Mouse (Mus musculus): ENCODE results near the gene Gfpt2.
"Not testable (repeated sequence)": the region's sequence is repeated elsewhere in the genome, so short reads cannot be mapped to it uniquely, and the experiment has no call there.

Gfpt2 gene

DNA sequence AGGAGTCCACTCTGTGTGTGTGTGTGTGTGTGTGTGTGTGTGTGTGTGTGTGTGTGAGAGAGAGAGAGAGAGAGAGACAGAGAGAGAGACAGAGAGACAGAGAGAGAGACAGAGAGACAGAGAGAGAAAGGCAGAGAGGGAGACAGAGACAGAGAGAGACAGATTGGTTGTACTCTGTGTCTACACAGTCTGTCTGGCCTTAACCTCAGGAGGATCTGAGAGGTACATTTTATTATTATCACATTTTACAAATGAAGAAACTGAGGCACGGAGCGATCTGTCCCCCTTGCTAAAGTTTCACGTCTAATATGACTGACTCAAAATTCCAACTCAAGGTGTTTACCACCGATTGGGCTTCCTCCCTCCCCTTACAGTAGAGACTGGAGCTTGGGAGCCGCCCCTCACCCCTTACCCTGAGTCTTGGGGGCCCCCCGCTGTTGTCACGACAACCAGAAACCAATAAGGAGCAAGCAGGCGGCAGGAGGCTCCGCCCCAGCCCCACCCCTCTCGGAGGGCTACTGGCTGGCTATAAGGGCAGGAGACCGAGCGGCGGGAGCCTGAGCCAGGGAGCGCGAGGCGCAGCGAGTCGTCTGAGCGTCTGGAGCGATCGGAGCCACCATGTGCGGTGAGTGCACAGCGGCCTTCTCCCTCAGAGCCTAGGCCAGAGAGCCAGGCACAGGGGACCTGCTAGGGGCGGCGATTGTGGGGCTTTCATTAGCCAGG lies at the start of gene Gfpt2:
TSS of gene Gfpt2 (plus strand) at position 560 of the 723 bp plus-strand sequence.
- DNase-seq = peak; percentile 8

- DNase-seq = no peak
These were observed 49.0 kb upstream of the Gfpt2 start for GRCm38 (mm10) chr11:49744981-49745380.

- DNase-seq = no peak
These were observed 48.1 kb upstream of the Gfpt2 start for GRCm38 (mm10) chr11:49745839-49746238.

DNA sequence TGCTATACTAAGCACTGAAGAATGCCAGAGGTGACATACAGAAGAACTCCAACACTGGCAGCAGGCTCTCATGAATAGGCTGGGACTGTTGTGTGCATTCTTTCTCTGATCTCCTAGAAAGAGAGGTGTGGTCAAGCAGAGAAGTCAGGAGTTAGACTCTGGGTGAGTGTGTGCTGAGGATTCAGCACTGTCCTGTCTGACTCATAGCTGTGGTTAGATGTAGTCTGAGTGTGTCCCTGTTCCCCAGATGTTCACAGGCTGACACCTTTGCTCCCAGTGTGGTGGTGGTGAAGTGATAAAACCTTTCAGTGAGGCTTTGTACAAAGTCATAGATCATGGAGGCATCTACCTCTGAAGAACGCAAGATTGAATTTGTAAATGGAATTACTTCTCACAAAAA lies 47.2 kb upstream of the Gfpt2 start:
- DNase-seq = no peak

- DNase-seq = no peak
These were observed 38.9 kb upstream of the Gfpt2 start for GRCm38 (mm10) chr11:49754958-49755665.

- no peak for DNase-seq
These were observed 35.9 kb upstream of the Gfpt2 start for GRCm38 (mm10) chr11:49758096-49758495.

DNA sequence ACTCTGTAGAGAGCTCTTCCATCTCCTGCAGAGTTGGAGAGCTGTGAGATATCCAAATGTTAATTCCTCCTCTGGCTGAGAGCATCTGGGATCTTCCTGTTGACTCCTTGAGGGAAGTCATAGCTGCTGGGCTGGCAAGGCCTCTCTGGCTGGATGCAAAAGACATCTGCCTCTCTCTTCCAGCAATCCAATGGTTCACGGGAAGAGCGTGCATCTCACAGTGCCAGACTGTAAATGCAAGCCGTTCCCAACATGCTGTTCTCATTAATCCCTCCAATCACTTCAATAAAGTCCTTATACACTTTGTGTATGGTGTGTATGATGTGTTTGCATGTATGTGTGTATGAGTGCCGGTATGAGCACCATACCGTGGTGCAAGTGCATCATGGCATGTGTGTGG lies 32.8 kb upstream of the Gfpt2 start:
- DNase-seq = no peak

- no peak for DNase-seq
These were observed 30.4 kb upstream of the Gfpt2 start for GRCm38 (mm10) chr11:49763555-49763954.

DNA sequence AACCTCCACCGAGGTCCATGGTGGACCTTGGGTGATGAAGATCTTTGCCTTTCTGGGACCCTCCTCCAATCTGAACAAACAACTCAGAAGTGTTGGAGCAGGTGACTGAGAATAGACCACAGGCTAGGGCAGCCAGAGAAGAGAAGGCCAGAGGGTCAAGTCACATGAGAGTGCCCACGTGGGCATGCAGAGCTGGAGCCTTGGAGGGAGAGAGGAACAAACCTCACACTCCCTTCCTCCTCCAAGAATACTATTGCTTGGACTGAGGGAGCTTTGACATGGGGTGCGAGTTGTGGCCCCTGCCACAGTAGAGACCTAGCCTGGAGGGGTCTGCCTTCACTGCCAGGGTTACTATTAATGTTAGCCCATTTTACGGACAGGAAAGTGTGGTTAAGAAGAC lies 30.0 kb upstream of the Gfpt2 start:
- no peak for DNase-seq

DNA sequence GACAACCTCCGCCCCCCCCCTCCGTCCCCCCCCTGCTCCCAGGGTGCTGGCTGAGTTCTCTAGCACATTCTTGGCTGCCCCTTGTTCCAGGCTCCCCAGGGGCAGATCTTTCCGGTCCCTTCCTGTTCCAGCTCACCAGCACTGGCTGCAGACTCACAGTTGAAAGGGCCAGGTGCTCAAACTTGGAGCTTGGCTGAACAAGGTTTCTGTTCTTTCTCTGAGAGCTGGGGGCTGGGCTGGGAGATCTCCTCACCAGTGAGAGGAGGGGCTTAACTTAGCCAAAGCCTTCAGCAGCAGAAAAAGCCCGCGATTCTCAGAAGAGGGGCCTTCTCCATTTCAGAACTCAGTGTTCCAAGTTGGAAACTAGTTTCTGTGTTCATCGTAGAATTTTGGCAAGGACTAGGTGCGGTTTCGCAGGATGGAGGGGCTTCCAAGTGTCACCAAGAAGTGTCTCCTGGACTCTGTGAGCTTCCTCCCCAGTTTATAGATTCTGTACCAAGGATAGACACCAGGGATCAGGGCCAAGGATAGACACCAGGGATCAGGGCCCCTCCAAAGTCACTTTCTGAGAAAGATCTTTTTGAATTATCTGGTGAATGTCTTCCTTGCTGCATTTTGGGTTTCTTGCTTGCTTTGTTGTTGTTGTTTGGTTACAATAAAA lies 29.2 kb upstream of the Gfpt2 start:
- DNase-seq = no peak

DNA sequence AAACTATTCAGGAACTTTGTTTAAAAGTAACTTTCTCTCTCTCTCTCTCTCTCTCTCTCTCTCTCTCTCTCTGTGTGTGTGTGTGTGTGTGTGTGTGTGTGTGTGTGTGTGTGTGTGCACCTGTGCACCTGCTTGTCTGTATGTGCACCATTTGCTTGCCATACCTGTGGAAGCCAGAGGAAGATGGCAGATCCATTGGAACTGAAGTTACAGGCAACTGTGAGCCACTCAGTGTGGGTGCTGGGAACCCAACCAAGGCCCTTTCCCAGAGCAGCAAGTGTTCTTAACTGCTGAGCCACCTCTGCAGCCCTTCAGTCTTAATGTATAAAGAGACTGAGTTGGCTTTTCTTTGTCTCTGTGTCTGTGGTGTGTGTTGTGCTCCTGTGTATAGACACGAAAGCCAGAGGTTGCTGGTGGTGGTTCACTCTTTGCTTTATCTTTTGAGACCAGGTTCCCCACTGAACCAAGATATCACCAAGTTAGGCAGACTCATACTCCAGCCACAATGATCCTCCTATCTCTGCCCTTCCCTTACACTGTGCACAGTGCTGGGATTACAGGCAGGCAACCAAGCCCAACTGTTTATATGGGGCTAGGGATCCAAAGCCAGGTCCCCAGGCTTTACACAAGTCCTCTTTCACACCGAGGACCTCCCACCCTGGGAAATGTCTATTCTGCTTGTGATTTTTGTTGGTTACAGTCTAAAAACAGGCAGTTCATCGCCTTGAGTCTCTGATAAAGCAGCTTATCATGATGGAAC lies 28.4 kb upstream of the Gfpt2 start:
- no peak for DNase-seq

- DNase-seq = no peak
These were observed 27.9 kb upstream of the Gfpt2 start for GRCm38 (mm10) chr11:49766137-49766411.

GRCm38 (mm10) chr11:49767497-49767896 lies 26.5 kb upstream of the Gfpt2 start:
- not testable (repeated sequence) for DNase-seq

- no peak for DNase-seq
These were observed 25.2 kb upstream of the Gfpt2 start for GRCm38 (mm10) chr11:49768781-49769180.

GRCm38 (mm10) chr11:49770676-49771550 lies 23.1 kb upstream of the Gfpt2 start:
- no peak for DNase-seq

DNA sequence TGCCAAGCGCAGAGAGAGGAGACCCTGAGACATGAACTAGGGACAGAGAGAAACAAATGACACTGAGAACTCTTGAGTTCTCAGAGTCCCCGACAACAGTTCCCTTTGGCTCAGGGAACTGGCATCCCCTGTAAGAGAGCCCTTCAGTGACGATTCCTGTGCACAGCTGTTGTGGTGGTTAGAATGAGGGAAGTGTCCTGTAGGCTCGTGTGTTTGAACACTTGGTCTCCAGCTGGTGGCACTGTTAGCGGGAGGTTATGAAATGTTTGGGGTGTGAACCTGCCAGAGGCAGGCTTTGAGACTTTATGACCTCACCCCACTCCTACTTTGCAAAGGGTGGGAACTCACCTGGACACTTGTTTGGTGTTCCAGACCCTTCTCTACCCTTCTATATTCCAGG lies 21.7 kb upstream of the Gfpt2 start:
- no peak for DNase-seq

DNA sequence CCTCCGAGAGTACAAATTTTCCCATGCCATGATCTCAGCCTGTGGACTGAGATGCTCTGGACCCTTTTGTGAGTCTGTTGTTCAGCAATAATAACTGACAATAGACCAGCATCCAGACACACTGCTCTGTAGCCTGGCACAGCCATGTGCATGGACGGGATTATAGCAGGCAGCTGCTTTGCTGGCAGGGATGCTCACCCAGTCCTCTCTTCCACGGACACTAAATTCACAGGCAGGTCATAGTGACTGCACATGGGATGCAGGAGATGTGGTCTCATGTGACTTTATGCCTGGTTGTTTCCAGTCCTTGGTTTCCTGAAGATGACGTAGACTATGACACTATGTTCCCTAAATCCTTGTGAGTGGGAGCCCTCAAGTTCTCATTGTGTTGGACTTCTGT lies 19.1 kb upstream of the Gfpt2 start:
- no peak for DNase-seq

- peak; percentile 26 for DNase-seq
These were observed 15.1 kb upstream of the Gfpt2 start for GRCm38 (mm10) chr11:49778844-49779243.

GRCm38 (mm10) chr11:49780161-49780817 lies 13.7 kb upstream of the Gfpt2 start:
- DNase-seq = no peak

DNA sequence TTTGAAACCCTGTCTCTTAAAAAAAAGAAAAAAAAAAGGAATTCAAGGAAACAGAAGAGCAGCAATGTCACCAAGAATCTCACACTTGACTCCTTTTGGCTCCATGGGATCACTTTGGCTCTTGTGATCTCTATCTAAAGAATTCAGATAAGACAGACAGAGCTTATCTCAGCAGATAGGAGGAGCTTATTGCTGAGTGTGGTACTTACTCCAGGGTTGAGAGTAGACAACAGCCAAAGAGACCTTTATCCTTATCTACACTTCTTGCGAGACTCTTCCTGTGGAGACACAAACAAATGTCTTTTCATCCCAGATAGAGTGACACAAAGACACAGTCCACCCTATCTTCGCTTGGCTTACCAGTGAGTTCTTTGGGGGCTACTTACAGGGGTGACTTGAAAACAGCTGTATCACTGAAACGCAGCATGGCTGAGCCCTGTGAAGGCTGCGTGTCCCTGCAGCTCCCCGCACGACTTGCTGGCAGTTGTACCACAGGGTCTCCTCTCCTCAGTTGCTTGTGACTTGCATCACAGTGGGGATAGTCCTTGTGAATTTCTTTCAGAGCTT lies 12.1 kb upstream of the Gfpt2 start:
- DNase-seq = no peak

DNA sequence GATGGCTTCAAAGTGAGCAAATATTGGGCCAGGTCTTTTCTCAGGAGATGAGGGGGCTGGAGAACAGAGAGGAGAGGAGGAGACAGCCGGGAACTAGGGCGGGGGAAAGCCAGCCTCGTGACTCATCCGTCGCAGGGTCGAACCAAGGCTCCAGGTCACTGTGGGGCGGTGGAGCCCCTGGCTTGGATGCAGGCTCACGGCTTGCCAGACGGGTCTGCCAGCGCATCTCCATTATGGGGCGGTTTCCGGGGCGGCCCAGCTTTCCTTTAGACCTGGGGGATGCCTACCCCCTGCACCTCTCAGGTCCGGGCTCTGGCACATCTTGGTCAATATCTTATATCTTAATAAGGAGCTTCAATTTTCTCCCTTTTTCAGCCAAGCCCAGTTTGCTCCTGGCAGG lies 847 bp upstream of the Gfpt2 start:
- no peak for DNase-seq
